Mouse (Mus musculus) forebrain, embryonic 11.5 days (tissue): ENCODE data around the gene Slc35c2. TPM values are rescaled to one million over a fixed set of nuclear protein-coding genes. Genes with fewer than 3 reads are reported as not detected.
A peak's percentile ranks its signal among the peaks of the same experiment; 100 is the strongest.

Experiments
- ATAC-seq: fragments of 200-750 bp; cut with Nextera tagmentation; replicated peaks from 2 replicates; pipeline ENCODE4 v1.8.0; 2017; ENCODE audit warnings: moderate TSS enrichment; ENCODE audit not compliant: low FRiP score
- DNase-seq: peaks from one replicate; pipeline ENCODE4 v3.0.0-alpha.2; 2017; ENCODE audit warnings: low spot score
- H3K27ac ChIP-seq: fragments of 300-500 bp; sonication (generic); 2 replicates; pipeline ENCODE4 v1.5.1; 2014; ENCODE audit warnings: low read depth, low read length
- H3K27me3 ChIP-seq: fragments of 300-500 bp; sonication (generic); 2 replicates; pipeline ENCODE4 v1.6.1; 2014; ENCODE audit warnings: mild to moderate bottlenecking, low read length, mixed read lengths; ENCODE audit not compliant: control insufficient read depth, insufficient read depth
- H3K36me3 ChIP-seq: fragments of 300-500 bp; sonication (generic); 2 replicates; pipeline ENCODE4 v1.6.1; 2014; ENCODE audit warnings: mild to moderate bottlenecking, low read length, moderate library complexity, mixed read lengths; ENCODE audit not compliant: control insufficient read depth, insufficient read depth
- H3K4me1 ChIP-seq: fragments of 300-500 bp; sonication (generic); replicated peaks from 2 replicates; pipeline ENCODE4 v1.6.1; 2014; ENCODE audit warnings: low read length, mixed read lengths; ENCODE audit not compliant: control insufficient read depth, insufficient read depth
- H3K4me2 ChIP-seq: fragments of 300-500 bp; sonication (generic); 2 replicates; pipeline ENCODE4 v1.6.1; 2014; ENCODE audit warnings: low read depth, mild to moderate bottlenecking, low read length, moderate library complexity, mixed read lengths; ENCODE audit not compliant: severe bottlenecking
- H3K4me3 ChIP-seq: fragments of 300-500 bp; sonication (generic); 2 replicates; pipeline ENCODE4 v1.5.1; 2014; ENCODE audit warnings: low read depth, low read length
- H3K9ac ChIP-seq: fragments of 300-500 bp; sonication (generic); 2 replicates; pipeline ENCODE4 v1.6.1; 2014; ENCODE audit warnings: low read length
- H3K9me3 ChIP-seq: fragments of 300-500 bp; sonication (generic); 2 replicates; pipeline ENCODE4 v1.6.1; 2016; ENCODE audit warnings: low read length, mixed read lengths; ENCODE audit not compliant: control insufficient read depth
- WGBS: fragments of 180-500 bp; shearing (Covaris S2); extraction: QIAGEN DNeasy Blood & Tissue Kit; methylation state at CpG from one replicate; pipeline ENCODE4 v1.1.7; 2014; 5-methylcytosine and 5-hydroxymethylcytosine counted together
- polyA plus RNA-seq: library from polyadenylated mRNA; unstranded; fragments of >200 nt; fragmentation: Nextera tagmentation; extraction: Ambion mirVana; gene quantifications from 2 replicates; pipeline ENCODE4 v1.2.1, GENCODE M21; 2014

Slc35c2 gene
- polyA plus RNA-seq, 1 experiment from 2014 or later, result 54.3 TPM

DNA sequence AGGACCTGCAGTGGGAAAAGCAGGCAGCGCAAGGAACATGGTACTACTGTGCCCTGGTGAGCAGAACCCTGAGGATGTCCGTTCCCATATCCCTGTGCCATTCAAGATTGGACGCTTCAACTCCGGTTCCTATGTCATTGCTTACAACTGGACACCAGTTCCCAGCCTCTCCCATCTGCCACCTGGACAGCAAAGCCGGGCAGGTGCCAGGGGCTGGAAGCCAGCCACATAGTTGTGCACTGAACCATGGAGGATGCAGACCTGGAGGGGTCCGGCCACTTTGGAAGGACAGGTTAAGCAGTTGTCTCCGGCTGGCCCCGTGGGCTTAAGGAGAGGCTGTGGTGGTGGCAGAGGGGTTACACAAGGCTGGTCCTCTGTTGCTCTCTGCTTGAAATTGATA is 35.3 kb downstream of the Slc35c2 start:
- Histone ChIP-seq H3K4me3 (no peak overlapping the region), H3K36me3 (no peaks in the 10 kb centered on the region), H3K4me1 (peaks cover 13% of the 10 kb centered on the region), H3K27me3 (peaks cover 42% of the 10 kb centered on the region), H3K9me3 (no peaks in the 10 kb centered on the region), H3K4me2 (no peak overlapping the region), H3K9ac (no peak overlapping the region), H3K27ac (no peak overlapping the region)
- 74% methylated on average over 8 of the region's 8 CpGs for WGBS
- ATAC-seq, result no peak
- DNase-seq, result no peak

DNA sequence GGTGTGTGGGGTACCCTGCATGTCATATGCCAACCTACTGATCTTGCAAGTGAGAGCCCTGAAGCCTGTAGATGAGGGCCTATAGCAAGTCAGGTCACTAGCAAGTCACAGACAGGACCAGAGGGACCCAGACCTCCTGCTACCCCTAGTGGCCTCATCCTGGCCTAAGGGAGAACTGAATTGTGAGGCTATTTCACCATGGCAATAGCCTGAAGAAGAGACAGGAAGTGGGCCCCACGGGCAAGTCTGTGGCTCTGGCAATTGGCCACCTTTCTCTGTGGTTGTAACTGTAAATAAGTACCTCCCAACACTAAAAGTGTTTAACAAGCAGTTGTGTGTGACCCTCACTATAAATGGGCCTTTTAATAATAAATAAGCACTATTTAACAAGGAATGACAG is 36.8 kb downstream of the Slc35c2 start:
- WGBS, result 64% methylated on average over 1 of the region's 1 CpGs

DNA sequence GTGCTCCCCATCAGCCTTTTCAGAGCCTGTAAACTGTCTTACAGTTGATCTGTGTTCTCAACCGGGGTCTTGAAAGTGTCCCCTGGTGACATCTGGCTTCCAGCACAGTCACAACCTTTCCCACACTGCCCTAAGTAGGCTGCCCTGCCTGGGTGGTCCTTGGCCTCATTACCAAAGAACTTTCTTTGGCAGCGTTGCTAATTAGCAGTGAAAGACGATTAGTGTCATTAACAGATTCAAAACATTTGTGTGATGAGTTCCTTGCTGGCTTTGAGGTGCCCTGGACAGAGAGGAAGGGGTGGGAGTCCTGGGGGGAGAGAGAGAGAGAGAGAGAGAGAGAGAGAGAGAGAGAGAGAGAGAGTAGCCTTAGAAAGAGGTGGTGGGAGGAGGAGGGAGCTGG is 38.7 kb downstream of the Slc35c2 start:
- WGBS, result 10% methylated on average over 3 of the region's 3 CpGs
- Histone ChIP-seq H3K4me1 (peaks cover 13% of the 10 kb centered on the region), H3K4me2 (no peak overlapping the region), H3K36me3 (no peaks in the 10 kb centered on the region), H3K27me3 (peaks cover 40% of the 10 kb centered on the region), H3K27ac (no peak overlapping the region), H3K9ac (no peak overlapping the region), H3K4me3 (no peak overlapping the region), H3K9me3 (no peaks in the 10 kb centered on the region)
- no peak for DNase-seq
- ATAC-seq, result no peak

More for the DNA sequence above, 36.8 kb downstream of the Slc35c2 start:
- no peak overlapping the region for H3K4me3 ChIP-seq
- no peak overlapping the region for H3K4me2 ChIP-seq
- H3K27me3 ChIP-seq, result peaks cover 41% of the 10 kb centered on the region
- ATAC-seq (no peak), DNase-seq (no peak)
- H3K36me3 ChIP-seq, result no peaks in the 10 kb centered on the region
- no peaks in the 10 kb centered on the region for H3K9me3 ChIP-seq
- no peak overlapping the region for H3K9ac ChIP-seq
- peaks cover 17% of the 10 kb centered on the region for H3K4me1 ChIP-seq
- H3K27ac ChIP-seq, result no peak overlapping the region

DNA sequence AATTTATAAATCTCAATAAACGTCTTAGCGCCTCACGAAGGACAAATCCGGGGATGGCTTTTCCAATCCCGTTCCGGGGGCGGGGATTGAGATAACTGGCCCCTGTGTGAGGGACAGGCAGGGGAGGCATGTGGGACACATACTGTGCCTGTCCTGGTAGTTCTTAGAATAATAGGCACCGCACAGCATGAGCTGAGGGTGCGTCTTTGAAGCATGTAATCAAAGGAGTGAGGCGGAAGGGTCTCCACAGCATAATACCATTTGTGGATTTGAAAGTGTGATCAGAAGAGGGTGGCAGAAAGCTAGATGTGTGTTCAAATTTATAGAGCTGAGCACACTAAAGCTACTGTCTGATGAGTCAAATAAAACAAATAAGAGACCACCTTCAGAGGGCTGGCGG is 41.3 kb downstream of the Slc35c2 start:
- no peak overlapping the region for H3K27ac ChIP-seq
- H3K9me3 ChIP-seq, result no peaks in the 10 kb centered on the region
- WGBS, result 6% methylated on average over 11 of the region's 11 CpGs
- peaks cover 18% of the 10 kb centered on the region for H3K4me1 ChIP-seq
- no peak overlapping the region for H3K9ac ChIP-seq
- peaks cover 45% of the 10 kb centered on the region for H3K27me3 ChIP-seq
- ATAC-seq (no peak), DNase-seq (no peak)
- no peak overlapping the region for H3K4me3 ChIP-seq
- H3K4me2 ChIP-seq, result no peak overlapping the region
- no peaks in the 10 kb centered on the region for H3K36me3 ChIP-seq

DNA sequence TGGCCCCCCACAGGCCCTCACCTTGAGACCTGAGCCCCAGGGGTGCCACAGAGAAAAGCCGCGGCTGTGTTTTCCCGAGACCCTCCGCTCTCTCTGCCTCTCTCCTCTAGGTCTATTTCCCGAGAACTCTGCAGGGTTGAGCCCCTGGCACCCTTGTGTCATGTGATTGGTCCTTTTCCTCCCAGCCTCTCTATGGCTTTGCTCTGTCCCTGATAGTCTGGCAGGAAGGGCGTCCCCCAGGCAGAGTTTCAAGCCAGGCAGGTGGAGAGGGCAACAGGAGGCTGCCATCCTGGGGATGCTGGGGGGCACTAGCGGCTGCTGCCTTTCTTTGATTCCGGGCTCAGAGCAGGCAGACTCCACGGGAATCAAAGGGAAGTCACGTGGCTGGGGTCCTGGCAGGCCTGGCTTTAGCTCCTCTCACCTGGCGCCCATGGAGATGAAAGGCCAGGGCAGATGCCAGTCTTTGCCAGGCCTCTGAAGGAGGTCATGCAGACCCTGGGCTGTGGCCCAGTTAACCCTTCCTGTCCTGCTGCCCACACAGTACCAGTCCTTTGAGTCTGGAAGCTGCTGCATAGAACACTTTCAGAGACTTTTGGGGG is 44.4 kb downstream of the Slc35c2 start:
- ATAC-seq, result 0 out of 2 replicates have a peak, but pooled peaks have one; percentile 26
- Histone ChIP-seq H3K9me3 (no peaks in the 10 kb centered on the region), H3K36me3 (no peaks in the 10 kb centered on the region), H3K4me3 (no peak overlapping the region), H3K9ac (no peak overlapping the region), H3K27me3 (peaks cover 65% of the 10 kb centered on the region), H3K27ac (no peak overlapping the region), H3K4me2 (no peak overlapping the region), H3K4me1 (peaks cover 15% of the 10 kb centered on the region)
- WGBS, result 3% methylated on average over 11 of the region's 11 CpGs
- no peak for DNase-seq

DNA sequence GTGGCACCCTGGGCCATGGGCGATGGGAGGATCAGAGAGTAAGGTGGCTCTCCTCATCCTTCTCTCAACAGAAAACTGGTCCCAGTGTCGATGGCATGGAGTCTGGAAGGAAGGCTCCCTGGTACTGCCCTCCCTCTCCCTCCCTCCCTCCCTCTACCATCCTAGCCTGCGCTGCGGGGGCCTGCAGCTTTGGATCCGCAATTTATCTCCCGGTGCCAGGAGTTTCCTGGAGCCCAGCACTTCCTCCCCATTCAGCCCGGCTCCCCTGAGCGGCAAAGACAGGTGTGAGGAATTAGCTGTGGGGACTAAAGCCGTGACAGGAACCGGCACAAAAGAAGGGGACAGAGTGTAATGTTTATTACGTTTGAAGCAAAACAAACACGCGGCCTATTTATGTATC is 45.1 kb downstream of the Slc35c2 start:
- Histone ChIP-seq H3K4me3 (no peak overlapping the region), H3K4me1 (peaks cover 15% of the 10 kb centered on the region)

DNA sequence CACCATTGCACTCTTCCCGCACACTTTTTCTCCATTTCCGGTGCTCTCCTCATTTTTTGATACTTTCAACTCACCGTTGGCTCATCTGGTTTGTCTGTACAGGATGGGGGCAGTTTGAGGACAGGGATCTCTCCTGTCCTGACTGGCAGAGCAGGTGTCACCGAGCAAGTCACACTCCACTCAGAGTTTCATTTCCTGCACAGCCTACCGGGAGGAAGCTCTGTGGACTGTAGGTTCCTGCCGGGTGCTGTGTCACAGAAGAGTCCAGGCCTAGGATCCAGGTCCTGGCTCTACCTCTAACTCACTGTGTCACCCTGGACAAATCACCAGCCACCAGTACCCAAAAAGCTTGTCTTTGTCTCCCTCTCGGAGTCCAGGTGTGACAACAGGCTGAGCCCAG is 45.9 kb downstream of the Slc35c2 start:
- H3K4me1 ChIP-seq, result peaks cover 15% of the 10 kb centered on the region
- ATAC-seq (no peak), DNase-seq (no peak)
- no peak overlapping the region for H3K4me2 ChIP-seq
- H3K4me3 ChIP-seq, result no peak overlapping the region
- H3K9me3 ChIP-seq, result no peaks in the 10 kb centered on the region
- no peak overlapping the region for H3K9ac ChIP-seq
- no peaks in the 10 kb centered on the region for H3K36me3 ChIP-seq
- 61% methylated on average over 7 of the region's 7 CpGs for WGBS
- H3K27me3 ChIP-seq, result peaks cover 64% of the 10 kb centered on the region
- H3K27ac ChIP-seq, result no peak overlapping the region

More for the DNA sequence above, 45.1 kb downstream of the Slc35c2 start:
- Histone ChIP-seq H3K27me3 (peaks cover 65% of the 10 kb centered on the region), H3K27ac (no peak overlapping the region), H3K36me3 (no peaks in the 10 kb centered on the region), H3K9ac (no peak overlapping the region), H3K4me2 (no peak overlapping the region), H3K9me3 (no peaks in the 10 kb centered on the region)
- 2% methylated on average over 13 of the region's 13 CpGs for WGBS
- ATAC-seq, result no peak
- no peak for DNase-seq

DNA sequence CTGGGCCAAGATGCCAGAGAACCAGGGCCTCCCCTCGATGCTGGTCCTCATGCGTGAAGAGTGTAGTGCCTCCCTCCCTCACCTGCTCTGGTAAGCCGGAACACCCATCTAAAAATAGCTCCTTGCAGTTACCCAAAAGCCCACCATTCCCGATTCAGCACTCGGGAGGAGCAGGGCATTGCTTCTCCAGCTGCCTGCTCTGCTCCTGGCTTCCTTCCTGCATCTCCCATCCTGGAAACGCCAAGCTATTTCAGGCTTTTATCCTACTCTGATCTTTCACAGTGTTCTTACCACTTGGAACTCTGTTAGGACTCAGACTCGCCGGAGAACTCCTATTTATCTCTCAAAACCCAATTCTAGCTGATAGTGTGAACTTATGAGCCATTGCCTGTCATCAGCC is 47.3 kb downstream of the Slc35c2 start:
- H3K9me3 ChIP-seq, result no peaks in the 10 kb centered on the region
- ATAC-seq, result no peak
- H3K27ac ChIP-seq, result no peak overlapping the region
- H3K9ac ChIP-seq, result no peak overlapping the region
- H3K4me2 ChIP-seq, result no peak overlapping the region
- peaks cover 71% of the 10 kb centered on the region for H3K27me3 ChIP-seq
- no peak overlapping the region for H3K4me3 ChIP-seq
- no peak for DNase-seq
- WGBS, result 38% methylated on average over 8 of the region's 8 CpGs
- H3K36me3 ChIP-seq, result no peaks in the 10 kb centered on the region
- H3K4me1 ChIP-seq, result peaks cover 13% of the 10 kb centered on the region

DNA sequence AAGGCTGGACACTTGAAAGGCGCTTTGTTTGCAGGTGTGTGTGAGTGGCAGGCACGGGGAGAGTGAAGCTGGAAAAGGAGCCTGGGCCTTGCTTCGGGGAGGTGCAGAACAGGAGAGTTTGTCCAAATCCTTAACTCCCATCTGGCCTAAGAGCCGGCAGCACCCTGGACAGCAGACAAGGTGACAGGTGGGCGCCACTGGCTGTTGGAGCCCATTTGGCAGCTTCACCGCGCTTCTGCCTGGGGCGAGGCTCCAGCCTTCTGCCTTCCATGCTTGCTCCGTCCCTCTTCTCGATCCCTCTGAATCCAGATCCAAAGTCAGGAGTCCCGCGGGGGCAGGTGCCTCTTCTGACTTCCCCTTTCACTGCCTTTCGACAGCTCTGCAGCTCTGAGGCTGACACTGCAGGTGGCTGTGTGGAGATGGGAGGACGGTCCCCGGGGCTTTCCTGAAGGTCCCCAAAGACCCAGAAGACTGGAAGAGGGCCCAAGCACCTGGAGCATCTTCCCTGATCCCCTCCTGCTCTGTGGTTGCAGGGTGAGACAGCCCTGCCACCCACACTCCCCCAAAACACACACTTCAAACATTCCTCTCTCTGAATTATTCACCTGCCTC is 48.0 kb downstream of the Slc35c2 start:
- no peak overlapping the region for H3K27ac ChIP-seq
- peaks cover 73% of the 10 kb centered on the region for H3K27me3 ChIP-seq
- H3K36me3 ChIP-seq, result no peaks in the 10 kb centered on the region
- H3K4me2 ChIP-seq, result no peak overlapping the region
- H3K9me3 ChIP-seq, result no peaks in the 10 kb centered on the region
- H3K9ac ChIP-seq, result no peak overlapping the region
- 15% methylated on average over 15 of the region's 15 CpGs for WGBS
- no peak for DNase-seq
- H3K4me1 ChIP-seq, result peaks cover 20% of the 10 kb centered on the region
- H3K4me3 ChIP-seq, result no peak overlapping the region
- no peak for ATAC-seq
